Mouse (Mus musculus) limb, embryonic 11.5 days (tissue): ENCODE measurements at regions not wholly inside any gene's neighbourhood (a gene's known extent, or its start where the extent isn't known, plus 50 kb on each side); places are given as distances from the start of the nearest gene placed in this dataset.

Experiments
- ATAC-seq: fragments of 200-750 bp; cut with Nextera tagmentation; 2 replicates; pipeline ENCODE4 v1.8.0; 2017; ENCODE audit warnings: low read depth; ENCODE audit not compliant: insufficient number of reproducible peaks, low FRiP score, low TSS enrichment
- DNase-seq: peaks from one replicate; pipeline ENCODE4 v3.0.0-alpha.2; 2015; ENCODE audit warnings: low spot score
- H3K27ac ChIP-seq: fragments of 300-500 bp; sonication (generic); replicated peaks from 2 replicates; pipeline ENCODE4 v1.5.1; 2014; ENCODE audit warnings: low read depth, mild to moderate bottlenecking, low read length
- H3K27me3 ChIP-seq: fragments of 300-500 bp; sonication (generic); 2 replicates; pipeline ENCODE4 v1.6.1; 2014; ENCODE audit warnings: mild to moderate bottlenecking, low read length, mixed read lengths; ENCODE audit not compliant: control insufficient read depth, insufficient read depth
- H3K36me3 ChIP-seq: fragments of 300-500 bp; sonication (generic); 2 replicates; pipeline ENCODE4 v1.6.1; 2014; ENCODE audit warnings: mild to moderate bottlenecking, low read length, moderate library complexity, mixed read lengths; ENCODE audit not compliant: control insufficient read depth, insufficient read depth
- H3K4me1 ChIP-seq: fragments of 300-500 bp; sonication (generic); 2 replicates; pipeline ENCODE4 v1.6.1; 2014; ENCODE audit warnings: low read length, mixed read lengths; ENCODE audit not compliant: control insufficient read depth, insufficient read depth
- H3K4me2 ChIP-seq: fragments of 300-500 bp; sonication (generic); 2 replicates; pipeline ENCODE4 v1.6.1; 2014; ENCODE audit warnings: low read depth, mild to moderate bottlenecking, moderate library complexity; ENCODE audit not compliant: severe bottlenecking
- H3K4me3 ChIP-seq: fragments of 300-500 bp; sonication (generic); 2 replicates; pipeline ENCODE4 v1.5.1; 2014; ENCODE audit warnings: low read depth, low read length
- H3K9ac ChIP-seq: fragments of 300-500 bp; sonication (generic); 2 replicates; pipeline ENCODE4 v1.6.1; 2014; ENCODE audit warnings: mild to moderate bottlenecking, low read length
- H3K9me3 ChIP-seq: fragments of 300-500 bp; sonication (generic); 2 replicates; pipeline ENCODE4 v1.6.1; 2016; ENCODE audit warnings: low read length; ENCODE audit not compliant: control insufficient read depth
- WGBS: fragments of 180-500 bp; shearing (Covaris S2); extraction: QIAGEN DNeasy Blood & Tissue Kit; methylation state at CpG from one replicate; pipeline ENCODE4 v1.1.7; 2014; 5-methylcytosine and 5-hydroxymethylcytosine counted together

GRCm38 (mm10) chr5:119561531-119561930 lies 108.9 kb upstream of the Tbx3 start:
- H3K9ac ChIP-seq: no peak overlapping the region
- no peak overlapping the region for H3K4me3 ChIP-seq
- peaks cover 7% of the 10 kb centered on the region for H3K4me1 ChIP-seq
- 89% methylated on average over 7 of the region's 7 CpGs for WGBS
- ATAC-seq: no peak
- no peak overlapping the region for H3K4me2 ChIP-seq
- peaks cover 14% of the 10 kb centered on the region for H3K27me3 ChIP-seq
- no peaks in the 10 kb centered on the region for H3K36me3 ChIP-seq
- no peaks in the 10 kb centered on the region for H3K9me3 ChIP-seq
- H3K27ac ChIP-seq: no peak overlapping the region
- DNase-seq: no peak

DNA sequence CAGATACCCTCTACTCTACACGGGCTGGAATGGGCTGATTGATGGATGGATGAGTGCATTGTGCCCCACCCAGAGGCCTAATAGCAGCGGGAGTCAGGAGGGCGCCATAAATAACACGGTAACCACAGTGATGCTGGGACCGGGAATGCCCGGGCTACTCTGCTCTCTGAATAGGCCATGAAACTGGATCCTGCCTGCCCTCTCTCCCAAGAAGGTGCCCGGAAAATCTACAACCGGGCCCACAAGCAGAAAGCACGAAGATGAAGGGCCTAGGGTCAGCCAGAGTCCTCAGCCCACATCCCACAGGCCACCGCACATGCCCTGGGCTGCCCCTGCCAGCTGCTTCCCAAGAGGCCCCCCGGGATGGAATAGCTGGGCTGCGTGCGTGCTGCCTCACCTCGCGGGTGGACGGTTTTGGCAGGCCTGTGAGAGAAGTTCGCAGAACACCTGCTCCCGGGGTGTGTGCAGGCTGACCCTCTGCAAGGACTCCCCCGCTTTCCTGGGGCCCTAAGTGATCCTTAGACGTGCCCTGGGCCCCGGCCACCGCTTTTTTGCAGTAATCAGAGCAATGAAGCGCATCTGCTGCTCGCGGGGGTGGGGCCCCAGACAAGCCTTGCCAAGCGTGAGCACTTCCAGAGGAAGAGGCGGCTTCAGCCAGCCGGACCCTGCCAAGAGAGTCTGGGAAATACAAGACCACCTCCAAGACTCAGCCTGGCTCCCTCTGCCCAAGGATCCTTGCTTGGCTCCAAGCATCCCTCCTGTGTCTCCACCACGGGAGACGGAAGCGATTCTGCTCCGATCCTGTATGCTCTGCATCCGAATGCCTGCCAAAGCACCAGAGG lies 106.7 kb upstream of the Tbx3 start:
- Histone ChIP-seq H3K4me2 (peak overlapping the region; percentile 23; the same call in 1 of the 2 replicates), H3K4me3 (no peak overlapping the region), H3K36me3 (no peaks in the 10 kb centered on the region), H3K4me1 (peaks cover 7% of the 10 kb centered on the region), H3K9ac (no peak overlapping the region), H3K27me3 (peaks cover 14% of the 10 kb centered on the region), H3K9me3 (no peaks in the 10 kb centered on the region), H3K27ac (no peak overlapping the region)
- DNase-seq (peak; percentile 56), ATAC-seq (peak; percentile 57; the same call in 1 of the 2 replicates)
- WGBS: 12% methylated on average over 33 of the region's 33 CpGs

DNA sequence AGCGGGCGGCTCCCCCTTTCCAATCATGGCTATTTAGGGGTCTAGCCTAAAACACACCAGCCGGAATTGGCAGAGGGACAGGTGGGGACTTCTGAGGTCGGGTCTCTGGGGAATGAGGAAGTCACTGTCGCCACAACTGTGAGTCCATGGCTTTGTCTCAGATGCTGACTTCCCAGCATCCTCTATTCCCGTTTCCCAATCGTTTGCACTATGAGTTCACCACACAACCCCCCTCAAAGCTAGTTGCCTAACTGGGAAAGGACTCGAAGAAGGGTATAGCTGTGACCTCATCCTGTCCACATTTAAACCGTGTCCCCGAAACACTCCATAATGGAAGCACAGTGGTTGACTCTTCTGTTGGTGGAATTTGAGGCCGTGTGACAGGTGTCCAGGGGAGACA lies 102.8 kb upstream of the Tbx3 start:
- no peak overlapping the region for H3K27ac ChIP-seq
- ATAC-seq (no peak), DNase-seq (no peak)
- no peaks in the 10 kb centered on the region for H3K36me3 ChIP-seq
- 86% methylated on average over 11 of the region's 11 CpGs for WGBS
- no peak overlapping the region for H3K4me3 ChIP-seq
- H3K4me2 ChIP-seq: no peak overlapping the region
- peaks cover 3% of the 10 kb centered on the region; the same call in 1 of the 2 replicates for H3K9me3 ChIP-seq
- peaks cover 7% of the 10 kb centered on the region for H3K4me1 ChIP-seq
- peaks cover 14% of the 10 kb centered on the region for H3K27me3 ChIP-seq
- no peak overlapping the region for H3K9ac ChIP-seq

GRCm38 (mm10) chr5:119570054-119570453 lies 100.4 kb upstream of the Tbx3 start:
- Histone ChIP-seq H3K36me3 (no peaks in the 10 kb centered on the region), H3K27me3 (no peaks in the 10 kb centered on the region), H3K9me3 (peaks cover 3% of the 10 kb centered on the region; the same call in 1 of the 2 replicates), H3K4me1 (no peaks in the 10 kb centered on the region), H3K4me2 (no peak overlapping the region), H3K4me3 (no peak overlapping the region), H3K27ac (no peak overlapping the region), H3K9ac (no peak overlapping the region)
- ATAC-seq (no peak), DNase-seq (no peak)
- 61% methylated on average over 8 of the region's 8 CpGs for WGBS

DNA sequence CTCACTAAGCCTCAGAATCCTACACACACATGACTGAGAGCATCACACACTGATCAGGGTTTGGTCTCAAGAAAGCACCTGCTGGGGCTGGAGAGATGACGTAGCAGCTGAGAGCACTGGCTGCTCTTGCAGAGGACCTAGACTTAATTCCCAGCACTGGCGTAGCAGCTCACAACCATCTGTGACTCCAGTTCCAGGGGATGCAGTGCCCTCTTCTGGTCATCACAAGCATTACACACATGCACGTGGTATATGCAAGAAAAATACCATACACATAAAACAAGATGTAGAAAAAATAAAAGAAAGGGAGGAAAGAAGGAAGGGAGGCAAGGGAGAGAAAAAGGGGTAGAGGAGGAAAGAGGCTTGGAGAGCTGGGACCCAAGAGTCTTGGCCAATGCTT lies 98.8 kb upstream of the Tbx3 start:
- Histone ChIP-seq H3K4me1 (no peaks in the 10 kb centered on the region), H3K27ac (no peak overlapping the region), H3K4me2 (no peak overlapping the region), H3K27me3 (no peaks in the 10 kb centered on the region), H3K36me3 (no peaks in the 10 kb centered on the region), H3K4me3 (no peak overlapping the region), H3K9me3 (peaks cover 3% of the 10 kb centered on the region; the same call in 1 of the 2 replicates), H3K9ac (no peak overlapping the region)
- DNase-seq: no peak
- 90% methylated on average over 3 of the region's 3 CpGs for WGBS
- ATAC-seq: no peak

DNA sequence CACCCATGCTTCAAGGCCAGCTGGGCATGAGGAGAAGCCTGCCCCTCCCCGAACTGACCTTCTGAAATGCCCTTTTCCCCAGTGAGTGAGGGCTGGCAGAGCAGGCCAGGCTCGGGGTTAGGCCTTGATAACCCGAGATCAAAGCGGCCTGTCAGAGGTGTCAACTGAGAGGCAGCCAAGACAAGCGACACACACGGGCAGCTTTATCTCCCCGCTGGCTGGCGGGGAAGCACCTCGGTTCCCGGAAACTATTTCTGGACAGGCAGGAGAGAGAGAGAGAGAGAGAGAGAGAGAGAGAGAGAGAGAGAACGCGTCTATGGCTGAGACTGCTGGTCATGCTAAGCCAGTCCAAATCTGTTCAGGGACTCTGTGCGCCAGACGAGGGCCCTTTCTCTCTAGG lies 95.3 kb upstream of the Tbx3 start:
- 7% methylated on average over 14 of the region's 14 CpGs for WGBS
- Histone ChIP-seq H3K27ac (no peak overlapping the region), H3K4me1 (no peaks in the 10 kb centered on the region), H3K4me3 (no peak overlapping the region), H3K9me3 (peaks cover 3% of the 10 kb centered on the region; the same call in 1 of the 2 replicates), H3K4me2 (no peak overlapping the region), H3K27me3 (no peaks in the 10 kb centered on the region), H3K9ac (no peak overlapping the region), H3K36me3 (no peaks in the 10 kb centered on the region)
- no peak for DNase-seq
- ATAC-seq: no peak

DNA sequence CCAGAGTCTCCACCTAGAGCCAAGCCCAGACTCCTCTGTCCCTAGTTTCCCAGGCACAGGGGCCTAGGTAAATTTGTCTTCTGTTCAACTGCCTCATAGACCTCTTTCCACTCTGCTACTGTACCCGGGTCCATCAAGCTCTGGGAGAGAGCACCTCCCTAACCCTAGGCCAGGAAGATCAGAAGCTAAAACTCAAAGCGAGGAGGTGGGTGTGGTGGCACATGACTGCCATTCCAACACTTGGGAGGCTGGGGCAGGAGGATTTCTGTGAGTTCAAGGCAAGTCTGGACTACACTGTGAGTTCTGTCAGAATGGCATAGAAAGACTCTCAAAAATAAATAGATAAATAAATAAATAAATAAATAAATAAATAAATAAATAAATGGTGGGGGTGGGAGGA lies 91.2 kb upstream of the Tbx3 start:
- no peaks in the 10 kb centered on the region for H3K27me3 ChIP-seq
- no peak for DNase-seq
- H3K27ac ChIP-seq: no peak overlapping the region
- no peaks in the 10 kb centered on the region for H3K9me3 ChIP-seq
- WGBS: 93% methylated on average over 2 of the region's 2 CpGs
- no peaks in the 10 kb centered on the region for H3K4me1 ChIP-seq
- no peak overlapping the region for H3K4me2 ChIP-seq
- no peak overlapping the region for H3K4me3 ChIP-seq
- no peaks in the 10 kb centered on the region for H3K36me3 ChIP-seq
- no peak overlapping the region for H3K9ac ChIP-seq
- ATAC-seq: no peak

DNA sequence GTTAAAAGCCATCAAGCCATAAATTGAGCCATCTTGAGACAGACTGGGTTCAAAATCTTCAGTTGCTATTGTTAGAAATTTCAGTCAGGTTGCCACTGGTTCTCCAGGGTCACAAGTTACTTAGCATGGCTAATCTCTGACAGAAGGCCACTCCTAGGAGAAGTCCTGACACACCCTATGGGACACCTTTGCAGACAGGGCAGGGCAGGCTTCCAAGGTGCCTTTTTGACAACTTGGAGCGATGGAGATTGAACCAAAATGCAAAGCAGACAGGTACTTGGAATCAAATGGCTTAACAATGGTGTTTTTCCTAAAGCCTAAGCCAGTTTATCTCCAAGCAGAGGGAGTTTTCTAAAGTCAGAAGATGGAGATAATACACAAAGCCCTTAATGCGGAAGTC lies 90.7 kb upstream of the Tbx3 start:
- WGBS: 90% methylated on average over 2 of the region's 2 CpGs
- Histone ChIP-seq H3K9ac (no peak overlapping the region), H3K4me3 (no peak overlapping the region)

More for the DNA sequence above, 90.7 kb upstream of the Tbx3 start:
- Histone ChIP-seq H3K4me2 (no peak overlapping the region), H3K9me3 (no peaks in the 10 kb centered on the region), H3K4me1 (no peaks in the 10 kb centered on the region), H3K36me3 (no peaks in the 10 kb centered on the region), H3K27me3 (no peaks in the 10 kb centered on the region), H3K27ac (no peak overlapping the region)
- ATAC-seq (no peak), DNase-seq (no peak)
